16 mouse cellular contexts compared by ENCODE assay signal in the genomic region with DNA sequence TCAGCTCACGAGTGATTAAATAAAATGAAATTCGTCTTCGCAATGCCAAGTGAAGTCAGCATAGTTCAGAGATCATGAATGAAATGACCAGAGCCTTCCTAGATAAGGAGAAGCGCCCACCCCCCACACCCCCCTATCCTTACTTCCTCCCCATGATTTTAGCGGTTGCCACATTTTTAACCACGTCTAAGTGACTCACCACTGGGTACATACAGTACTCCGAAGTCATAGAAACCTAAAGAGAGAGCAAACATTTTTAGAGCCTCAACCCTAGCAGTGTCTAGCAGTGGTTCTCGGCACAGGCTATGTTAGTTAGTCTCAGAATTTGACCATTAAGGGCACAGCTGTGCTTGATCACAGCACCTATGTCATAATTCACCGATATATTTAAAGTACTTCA.
"Had no signal": no experiment of that assay in that cellular context is flagged by ENCODE, and none has a peak within 500 bp of the region (broad histone marks: within the 10 kb centered on the region; RNA-seq: fewer than 3 reads in every experiment).

No protein-coding gene starts in this region.

- H3K27me3 ChIP-seq: liver, embryonic 13.5 days; lung, embryonic 15.5 days; midbrain, embryonic 13.5 days; neural tube, embryonic 15.5 days had no signal

- H3K4me2 ChIP-seq: liver, embryonic 13.5 days; lung, embryonic 15.5 days; midbrain, embryonic 13.5 days; neural tube, embryonic 15.5 days had no signal

- DNase-seq: kidney, adult 8-10 months; kidney, postnatal 25 days; liver; liver, embryonic 13.5 days; liver, postnatal 0 days; right cerebral cortex, adult 18-20 months; right cerebral cortex, postnatal 25 days; thymus, postnatal 14 days had no signal

- H3K4me3 ChIP-seq: layer of hippocampus, adult 2 months; liver, embryonic 13.5 days; lung, embryonic 15.5 days; midbrain, embryonic 13.5 days; myocyte; neural tube, embryonic 15.5 days had no signal

- H3K36me3 ChIP-seq: liver, embryonic 13.5 days; lung, embryonic 15.5 days had no signal

- ATAC-seq: intestine, postnatal 0 days; liver, postnatal 0 days; midbrain, embryonic 13.5 days had no signal

- H3K9ac ChIP-seq: liver, embryonic 13.5 days; liver, postnatal 0 days; lung, embryonic 15.5 days; midbrain, embryonic 13.5 days; neural tube, embryonic 15.5 days had no signal

- H3K9me3 ChIP-seq: liver, embryonic 13.5 days; lung, embryonic 15.5 days; midbrain, embryonic 13.5 days; neural tube, embryonic 15.5 days had no signal

- H3K4me1 ChIP-seq: liver, embryonic 13.5 days; lung, embryonic 15.5 days; midbrain, embryonic 13.5 days; neural tube, embryonic 15.5 days had no signal

- H3K27ac ChIP-seq: layer of hippocampus, adult 2 months; liver, embryonic 13.5 days; lung, embryonic 15.5 days; macrophage; midbrain, embryonic 13.5 days; neural tube, embryonic 15.5 days; stomach, postnatal 0 days had no signal
